Mouse (Mus musculus): ENCODE measurements around the gene Iars2.
"Not testable (repeated sequence)": the region's sequence is repeated elsewhere in the genome, so short reads cannot be mapped to it uniquely, and the experiment has no call there.

The Iars2 gene

GRCm38 (mm10) chr1:185331983-185332430 is 2.8 kb upstream of the Iars2 start, which contains the start of gene Bpnt1:
Bpnt1 (plus strand) TSS chr1:185332149.
- peak; percentile 86 for DNase-seq (ENCODE audit: extremely low spot score, low spot score)

- DNase-seq (ENCODE audit: extremely low spot score, low spot score): no peak
Measured at GRCm38 (mm10) chr1:185331364-185331763, 2.2 kb upstream of the Iars2 start.

GRCm38 (mm10) chr1:185329851-185330250 is 655 bp upstream of the Iars2 start:
- no peak for DNase-seq (ENCODE audit: extremely low spot score, low spot score)

GRCm38 (mm10) chr1:185327754-185328345 is 1.3 kb downstream of the Iars2 start:
- DNase-seq (ENCODE audit: extremely low spot score, low spot score): not testable (repeated sequence)

- DNase-seq (ENCODE audit: extremely low spot score, low spot score): no peak
Measured at GRCm38 (mm10) chr1:185315846-185316568, 13.2 kb downstream of the Iars2 start.

- DNase-seq (ENCODE audit: extremely low spot score, low spot score): no peak
Measured at GRCm38 (mm10) chr1:185314546-185314945, 14.7 kb downstream of the Iars2 start.

- DNase-seq (ENCODE audit: extremely low spot score, low spot score): no peak
Measured at GRCm38 (mm10) chr1:185311949-185312348, 17.2 kb downstream of the Iars2 start.

GRCm38 (mm10) chr1:185308908-185309307 is 20.3 kb downstream of the Iars2 start:
- no peak for DNase-seq (ENCODE audit: extremely low spot score, low spot score)

- no peak for DNase-seq (ENCODE audit: extremely low spot score, low spot score)
Measured at GRCm38 (mm10) chr1:185308334-185308733, 20.9 kb downstream of the Iars2 start.

- DNase-seq (ENCODE audit: extremely low spot score, low spot score): no peak
Measured at GRCm38 (mm10) chr1:185307645-185308044, 21.6 kb downstream of the Iars2 start.

- no peak for DNase-seq (ENCODE audit: extremely low spot score, low spot score)
Measured at GRCm38 (mm10) chr1:185306836-185307235, 22.4 kb downstream of the Iars2 start.

GRCm38 (mm10) chr1:185302816-185303215 is 26.4 kb downstream of the Iars2 start:
- no peak for DNase-seq (ENCODE audit: extremely low spot score, low spot score)

GRCm38 (mm10) chr1:185298496-185298895 is 30.7 kb downstream of the Iars2 start:
- no peak for DNase-seq (ENCODE audit: extremely low spot score, low spot score)

GRCm38 (mm10) chr1:185296850-185297249 is 32.3 kb downstream of the Iars2 start:
- no peak for DNase-seq (ENCODE audit: extremely low spot score, low spot score)

GRCm38 (mm10) chr1:185292646-185293360 is 36.4 kb downstream of the Iars2 start:
- DNase-seq (ENCODE audit: extremely low spot score, low spot score): no peak

- no peak for DNase-seq (ENCODE audit: extremely low spot score, low spot score)
Measured at GRCm38 (mm10) chr1:185291336-185291735, 37.9 kb downstream of the Iars2 start.

- DNase-seq (ENCODE audit: extremely low spot score, low spot score): no peak
Measured at GRCm38 (mm10) chr1:185289231-185289630, 40.0 kb downstream of the Iars2 start.

- no peak for DNase-seq (ENCODE audit: extremely low spot score, low spot score)
Measured at GRCm38 (mm10) chr1:185287066-185287465, 42.1 kb downstream of the Iars2 start.

- no peak for DNase-seq (ENCODE audit: extremely low spot score, low spot score)
Measured at GRCm38 (mm10) chr1:185285171-185285570, 44.0 kb downstream of the Iars2 start.

- DNase-seq (ENCODE audit: extremely low spot score, low spot score): no peak
Measured at GRCm38 (mm10) chr1:185284740-185285139, 44.5 kb downstream of the Iars2 start.

- no peak for DNase-seq (ENCODE audit: extremely low spot score, low spot score)
Measured at GRCm38 (mm10) chr1:185283247-185283646, 45.9 kb downstream of the Iars2 start.

- DNase-seq (ENCODE audit: extremely low spot score, low spot score): no peak
Measured at GRCm38 (mm10) chr1:185282846-185283245, 46.4 kb downstream of the Iars2 start.

Measured in neural tube, embryonic 10.5 days (tissue).